Mouse (Mus musculus) heart, postnatal 0 days (tissue): ENCODE results near the gene Zic1. TPM values are rescaled to one million over a fixed set of nuclear protein-coding genes. Genes with fewer than 3 reads are reported as not detected.
A peak's percentile ranks its signal among the peaks of the same experiment; 100 is the strongest.

Experiments used
- ATAC-seq: fragments of 200-750 bp; cut with Nextera tagmentation; 2 replicates; pipeline ENCODE4 v1.8.0; 2017; ENCODE audit warnings: low read depth, moderate number of reproducible peaks, moderate library complexity; ENCODE audit not compliant: insufficient read depth
- DNase-seq: peaks from one replicate; pipeline ENCODE4 v3.0.0-alpha.2; 2016; ENCODE audit warnings: low spot score
- H3K27ac ChIP-seq: fragments of 300-500 bp; sonication (generic); 2 replicates; pipeline ENCODE4 v1.5.1; 2014; ENCODE audit warnings: low read depth, mild to moderate bottlenecking
- H3K27me3 ChIP-seq: fragments of 300-500 bp; sonication (generic); 2 replicates; pipeline ENCODE4 v1.6.1; 2014; ENCODE audit warnings: low read length, mixed read lengths; ENCODE audit not compliant: control insufficient read depth, insufficient read depth
- H3K36me3 ChIP-seq: fragments of 300-500 bp; sonication (generic); replicated peaks from 2 replicates; pipeline ENCODE4 v1.6.1; 2014; ENCODE audit warnings: low read length, mixed read lengths; ENCODE audit not compliant: control insufficient read depth, insufficient read depth
- H3K4me1 ChIP-seq: fragments of 300-500 bp; sonication (generic); 2 replicates; pipeline ENCODE4 v1.6.1; 2014; ENCODE audit warnings: antibody characterized with exemption; ENCODE audit not compliant: control insufficient read depth, insufficient read depth
- H3K4me2 ChIP-seq: fragments of 300-500 bp; sonication (generic); 2 replicates; pipeline ENCODE4 v1.6.1; 2014; ENCODE audit warnings: low read depth, mild to moderate bottlenecking, low read length, moderate library complexity
- H3K4me3 ChIP-seq: fragments of 300-500 bp; sonication (generic); 2 replicates; pipeline ENCODE4 v1.5.1; 2014; ENCODE audit warnings: low read depth, low read length
- H3K9ac ChIP-seq: fragments of 300-500 bp; sonication (generic); replicated peaks from 2 replicates; pipeline ENCODE4 v1.6.1; 2014; ENCODE audit warnings: low read depth, low read length, mixed read lengths
- H3K9me3 ChIP-seq: fragments of 300-500 bp; sonication (generic); replicated peaks from 2 replicates; pipeline ENCODE4 v1.6.1; 2016; ENCODE audit warnings: low read length; ENCODE audit not compliant: control insufficient read depth
- CTCF ChIP-seq: IDR thresholded peaks from 2 replicates; pipeline ENCODE4 v1.5.1; 2016; ENCODE audit warnings: antibody characterized with exemption, control low read depth, low read depth
- EP300 ChIP-seq: IDR thresholded peaks from 2 replicates; pipeline ENCODE4 v1.6.1; 2016; ENCODE audit warnings: antibody characterized with exemption, low read depth
- WGBS: fragments of 180-500 bp; shearing (Covaris S2); extraction: QIAGEN DNeasy Blood & Tissue Kit; methylation state at CpG from one replicate; pipeline ENCODE4 v1.1.7; 2014; 5-methylcytosine and 5-hydroxymethylcytosine counted together
- polyA plus RNA-seq: library from polyadenylated mRNA; unstranded; fragments of >200 nt; fragmentation: Nextera tagmentation; extraction: Ambion mirVana; gene quantifications from 2 replicates; pipeline ENCODE4 v1.2.1, GENCODE M21; 2015
- total RNA-seq: library from RNA; depleted of rRNA; stranded (reverse); fragments of >200 nt; gene quantifications from 2 replicates; pipeline ENCODE4 v1.2.3, GENCODE M21; 2014; ENCODE audit warnings: low replicate concordance

Gene Zic1
- total and polyA plus RNA-seq, 2 experiments from 2014 or later, result not detected

DNA sequence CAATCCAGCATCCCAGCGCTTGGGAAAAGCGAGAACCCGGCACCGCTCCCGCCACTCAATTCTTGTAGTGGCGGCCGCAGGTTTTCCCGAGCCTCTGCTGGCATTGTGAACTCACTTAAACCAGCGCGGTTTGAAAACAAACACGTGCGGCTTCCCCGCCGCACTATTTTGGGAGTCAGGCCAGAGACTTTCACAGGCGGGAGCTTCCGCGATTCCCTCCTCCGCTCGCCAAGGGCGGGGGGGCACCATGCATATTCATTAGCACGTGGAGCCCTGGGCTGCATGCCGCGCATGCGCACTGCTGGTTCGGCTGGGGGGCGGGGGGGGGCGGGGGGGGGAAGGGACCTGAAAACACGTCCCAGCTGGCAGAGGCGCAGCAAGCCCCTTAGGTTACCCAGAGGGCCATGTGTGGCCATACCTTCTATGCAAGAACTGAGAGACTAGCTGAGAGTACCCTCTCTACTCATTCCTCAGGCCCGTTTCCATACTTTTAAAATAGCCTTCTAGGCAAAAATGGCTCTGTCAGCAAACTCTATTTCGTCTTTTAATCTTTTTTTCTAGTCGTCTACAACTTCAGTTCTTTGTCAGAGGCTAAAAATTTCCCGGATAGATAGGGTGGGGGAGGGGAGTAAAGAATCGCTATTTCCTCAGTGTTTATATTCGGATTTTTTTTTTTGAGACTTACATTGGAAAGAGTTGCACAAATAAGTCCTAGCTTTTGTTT is 9.8 kb downstream of the Zic1 start:
- Histone ChIP-seq H3K36me3 (no peaks in the 10 kb centered on the region), H3K27me3 (peaks cover 96% of the 10 kb centered on the region), H3K4me2 (peak overlapping the region; percentile 39), H3K4me3 (peak overlapping the region; percentile 33), H3K27ac (no peak overlapping the region), H3K4me1 (0 out of 2 replicates have a peak, but pooled peaks cover 5% of the 10 kb centered on the region), H3K9me3 (no peaks in the 10 kb centered on the region; the same call in 1 of the 2 replicates), H3K9ac (no peak overlapping the region)
- DNase-seq, result no peak
- TF ChIP-seq CTCF (no peak), EP300 (no peak)
- ATAC-seq, result no peak; the same call in 1 of the 2 replicates
- WGBS, result 2% methylated on average over 31 of the region's 35 CpGs

- TF ChIP-seq EP300, result no peak
- TF ChIP-seq CTCF, result no peak
- 1% methylated on average over 7 of the region's 7 CpGs for WGBS
- Histone ChIP-seq H3K27me3 (peaks cover 96% of the 10 kb centered on the region), H3K9me3 (no peaks in the 10 kb centered on the region; the same call in 1 of the 2 replicates), H3K4me3 (peak overlapping the region; percentile 33), H3K4me2 (peak overlapping the region; percentile 39), H3K27ac (no peak overlapping the region), H3K9ac (no peak overlapping the region), H3K4me1 (0 out of 2 replicates have a peak, but pooled peaks cover 5% of the 10 kb centered on the region), H3K36me3 (no peaks in the 10 kb centered on the region)
- no peak for DNase-seq
- ATAC-seq, result no peak
These were observed 10.4 kb downstream of the Zic1 start for GRCm38 (mm10) chr9:91355270-91355589.

DNA sequence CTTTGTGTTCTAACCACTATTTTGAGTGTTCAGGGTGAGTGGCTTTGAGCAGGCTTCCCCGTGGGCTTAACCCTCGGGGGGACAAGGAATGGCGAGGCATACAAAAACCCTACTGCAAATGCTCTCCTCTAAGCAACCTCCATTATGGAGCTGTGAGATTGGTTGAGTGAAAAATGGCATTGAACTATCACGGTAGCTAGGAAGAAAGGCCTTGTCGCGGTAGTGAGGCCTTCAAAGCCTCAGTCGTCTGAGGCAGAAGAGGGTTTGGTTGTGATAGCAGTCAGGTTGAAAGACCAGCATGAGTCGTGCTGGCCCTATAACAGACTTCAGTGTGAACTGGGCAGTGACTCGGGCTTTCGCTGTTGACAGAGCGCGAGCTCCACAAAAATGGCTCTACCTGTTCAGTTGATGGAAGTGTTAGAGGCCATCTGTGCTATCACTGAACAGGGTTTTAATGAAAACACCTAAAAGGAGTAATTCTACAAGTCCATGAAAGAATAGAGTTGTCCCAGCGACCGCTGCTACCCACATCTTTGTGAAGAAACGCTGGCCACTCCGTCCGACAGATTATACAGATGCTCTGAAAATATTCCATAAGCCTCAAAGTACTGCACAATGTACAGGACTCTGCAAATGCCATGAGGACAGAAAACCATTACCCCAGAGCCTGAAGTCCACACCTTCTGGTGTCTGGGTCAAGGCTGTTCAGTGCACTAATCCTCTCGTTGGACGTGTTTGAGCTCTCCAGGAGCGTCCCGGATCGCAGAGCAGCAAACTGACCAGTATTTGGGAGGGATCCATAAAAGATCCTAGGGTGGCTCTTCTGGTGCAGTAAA is 11.0 kb downstream of the Zic1 start:
- 0 out of 2 replicates have a peak, but pooled peaks cover 5% of the 10 kb centered on the region for H3K4me1 ChIP-seq
- WGBS, result 11% methylated on average over 22 of the region's 22 CpGs
- no peak overlapping the region for H3K4me3 ChIP-seq
- DNase-seq (no peak), ATAC-seq (no peak)
- no peak overlapping the region for H3K9ac ChIP-seq
- H3K27me3 ChIP-seq, result peaks cover 97% of the 10 kb centered on the region
- no peak overlapping the region for H3K4me2 ChIP-seq
- TF ChIP-seq CTCF (no peak), EP300 (no peak)
- no peaks in the 10 kb centered on the region for H3K36me3 ChIP-seq
- H3K27ac ChIP-seq, result no peak overlapping the region
- H3K9me3 ChIP-seq, result no peaks in the 10 kb centered on the region; the same call in 1 of the 2 replicates

- H3K9me3 ChIP-seq, result no peaks in the 10 kb centered on the region; the same call in 1 of the 2 replicates
- H3K4me1 ChIP-seq, result 0 out of 2 replicates have a peak, but pooled peaks cover 5% of the 10 kb centered on the region
- peaks cover 93% of the 10 kb centered on the region for H3K27me3 ChIP-seq
- no peak overlapping the region for H3K4me3 ChIP-seq
- H3K9ac ChIP-seq, result no peak overlapping the region
- H3K4me2 ChIP-seq, result no peak overlapping the region
- H3K36me3 ChIP-seq, result no peaks in the 10 kb centered on the region
- H3K27ac ChIP-seq, result no peak overlapping the region
- WGBS, result 9% methylated on average over 37 of the region's 37 CpGs
- ATAC-seq (no peak), DNase-seq (no peak)
- no peak for TF ChIP-seq CTCF
- TF ChIP-seq EP300, result no peak
These were observed 11.8 kb downstream of the Zic1 start for GRCm38 (mm10) chr9:91353551-91354433.

GRCm38 (mm10) chr9:91352786-91353185 is 12.8 kb downstream of the Zic1 start:
- DNase-seq, result no peak
- no peak for ATAC-seq
- no peak for TF ChIP-seq CTCF
- H3K4me1 ChIP-seq, result 0 out of 2 replicates have a peak, but pooled peaks cover 5% of the 10 kb centered on the region
- peaks cover 88% of the 10 kb centered on the region for H3K27me3 ChIP-seq
- no peak overlapping the region for H3K4me2 ChIP-seq
- H3K36me3 ChIP-seq, result no peaks in the 10 kb centered on the region
- H3K9ac ChIP-seq, result no peak overlapping the region
- H3K4me3 ChIP-seq, result no peak overlapping the region
- no peaks in the 10 kb centered on the region; the same call in 1 of the 2 replicates for H3K9me3 ChIP-seq
- 3% methylated on average over 15 of the region's 15 CpGs for WGBS
- H3K27ac ChIP-seq, result no peak overlapping the region
